Mouse (Mus musculus) MEL (cell line): ENCODE results near the gene Cmss1. TPM values are rescaled to one million over a fixed set of nuclear protein-coding genes. Genes with fewer than 3 reads are reported as not detected.

Experiments used
- DNase-seq: peaks from one replicate; pipeline ENCODE4 v3.0.0; 2011; ENCODE audit warnings: low read depth, low spot score
- H3K27ac ChIP-seq: 2 replicates; pipeline ENCODE4 v1.5.1; 2012; ENCODE audit warnings: low read depth, mild to moderate bottlenecking, control low read depth, low read length, moderate library complexity; ENCODE audit not compliant: control insufficient read depth
- H3K27me3 ChIP-seq, 2 experiments: fragments of 150-350 bp in 1 of 2; sonication (generic) in 1 of 2; 2 replicates each; pipeline ENCODE4 v1.6.1; 2012; ENCODE audit warnings: low read length in 2 of 2, mild to moderate bottlenecking in 2 of 2, improper control_type of control experiment in 1 of 2, moderate library complexity in 1 of 2; ENCODE audit not compliant: insufficient read depth in 2 of 2, control insufficient read depth in 1 of 2
- H3K36me3 ChIP-seq, 2 experiments: 2 replicates each; pipeline ENCODE4 v1.6.1; 2012 to 2014; ENCODE audit warnings: low read length in 2 of 2, improper control_type of control experiment in 1 of 2, inconsistent platforms in 1 of 2, mild to moderate bottlenecking in 1 of 2; ENCODE audit not compliant: insufficient read depth in 2 of 2, control insufficient read depth in 1 of 2
- H3K4me1 ChIP-seq, 2 experiments: fragments of 150-350 bp in 1 of 2; sonication (generic) in 1 of 2; 2 replicates each; pipeline ENCODE4 v1.6.1; 2012; ENCODE audit warnings: low read length in 2 of 2, improper control_type of control experiment in 1 of 2, mild to moderate bottlenecking in 1 of 2; ENCODE audit not compliant: insufficient read depth in 2 of 2, control insufficient read depth in 1 of 2
- H3K4me3 ChIP-seq, 2 experiments: fragments of 150-350 bp in 1 of 2; sonication (generic) in 1 of 2; 2 replicates each; pipeline ENCODE4 v1.5.1; 2012; ENCODE audit warnings: low read depth in 2 of 2, low read length in 2 of 2, mild to moderate bottlenecking in 2 of 2, moderate library complexity in 2 of 2, control low read depth in 1 of 2, improper control_type of control experiment in 1 of 2; ENCODE audit not compliant: control insufficient read depth in 1 of 2, insufficient read depth in 1 of 2
- H3K79me2 ChIP-seq: 2 replicates; pipeline ENCODE4 v1.6.1; 2012; ENCODE audit warnings: mild to moderate bottlenecking, low read length, moderate library complexity; ENCODE audit not compliant: control insufficient read depth, poor library complexity, insufficient read depth
- H3K9ac ChIP-seq: 2 replicates; pipeline ENCODE4 v1.6.1; 2012; ENCODE audit warnings: low read depth, mild to moderate bottlenecking, control low read depth, low read length, moderate library complexity; ENCODE audit not compliant: control insufficient read depth, poor library complexity, severe bottlenecking
- H3K9me3 ChIP-seq: fragments of 150-350 bp; sonication (generic); replicated peaks from 2 replicates; pipeline ENCODE4 v1.6.1; 2012; ENCODE audit warnings: mild to moderate bottlenecking, low read length, improper control_type of control experiment, moderate library complexity; ENCODE audit not compliant: insufficient read depth
- BHLHE40 ChIP-seq: IDR thresholded peaks from 2 replicates; pipeline ENCODE4 v1.6.1; 2012; ENCODE audit warnings: low read depth, mild to moderate bottlenecking, inconsistent platforms, low read length, improper control_type of control experiment, borderline replicate concordance
- CHD1 ChIP-seq: IDR thresholded peaks from 2 replicates; pipeline ENCODE4 v1.6.1; 2012; ENCODE audit warnings: low read depth, mild to moderate bottlenecking, inconsistent platforms, low read length, improper control_type of control experiment
- CHD2 ChIP-seq: IDR thresholded peaks from 2 replicates; pipeline ENCODE4 v1.6.1; 2011; ENCODE audit warnings: low read length, improper control_type of control experiment
- HCFC1 ChIP-seq: IDR thresholded peaks from 2 replicates; pipeline ENCODE4 v1.6.1; 2012; ENCODE audit warnings: low read depth, mild to moderate bottlenecking, inconsistent platforms, low read length, improper control_type of control experiment, moderate library complexity
- JUND ChIP-seq: IDR thresholded peaks from 2 replicates; pipeline ENCODE4 v1.6.1; 2011; ENCODE audit warnings: low read depth, mild to moderate bottlenecking, improper control_type of control experiment, low read length
- KAT2A ChIP-seq: conservative IDR thresholded peaks from 2 replicates; pipeline ENCODE4 v1.6.1; 2012; ENCODE audit warnings: low read depth, low read length, improper control_type of control experiment, inconsistent platforms
- MEF2A ChIP-seq: IDR thresholded peaks from 2 replicates; pipeline ENCODE4 v1.6.1; 2014; ENCODE audit warnings: low read depth, mild to moderate bottlenecking, inconsistent platforms, low read length, improper control_type of control experiment; ENCODE audit not compliant: poor library complexity, insufficient replicate concordance, severe bottlenecking; ENCODE audit errors: extremely low read depth
- MXI1 ChIP-seq: IDR thresholded peaks from 2 replicates; pipeline ENCODE4 v1.6.1; 2011; ENCODE audit warnings: mild to moderate bottlenecking, low read depth, low read length, improper control_type of control experiment
- MYC ChIP-seq: IDR thresholded peaks from 2 replicates; pipeline ENCODE4 v1.6.1; 2011; ENCODE audit warnings: low read depth, mild to moderate bottlenecking, low read length, improper control_type of control experiment, moderate library complexity
- POLR2A ChIP-seq, 2 experiments: IDR thresholded peaks; 2 replicates each; pipeline ENCODE4 v1.6.1; 2011 to 2012; ENCODE audit warnings: low read length in 2 of 2, mild to moderate bottlenecking in 2 of 2, control low read depth in 1 of 2, improper control_type of control experiment in 1 of 2, low read depth in 1 of 2, moderate library complexity in 1 of 2; ENCODE audit not compliant: control insufficient read depth in 1 of 2, insufficient read depth in 1 of 2, poor library complexity in 1 of 2
- USF1 ChIP-seq: IDR thresholded peaks from 2 replicates; pipeline ENCODE4 v1.6.1; 2014; ENCODE audit warnings: low read depth, mild to moderate bottlenecking, inconsistent platforms, low read length, improper control_type of control experiment, moderate library complexity
- ZNF384 ChIP-seq: IDR thresholded peaks from 2 replicates; pipeline ENCODE4 v1.6.1; 2012; ENCODE audit warnings: low read depth, mild to moderate bottlenecking, inconsistent platforms, low read length, improper control_type of control experiment
- polyA plus RNA-seq, 2 experiments: library from polyadenylated mRNA; stranded (reverse) in 1 of 2; unstranded in 1 of 2; fragments of >175 nt in 1 of 2; fragments of >200 nt in 1 of 2; gene quantifications; 2 replicates each; pipeline versions ENCODE4 v1.2.1 to v1.2.4; 2012; ENCODE audit warnings: low replicate concordance in 2 of 2, low read depth in 1 of 2; ENCODE audit not compliant: insufficient read length in 2 of 2, insufficient read depth in 1 of 2, missing spikeins in 1 of 2
- total RNA-seq: library from RNA; depleted of rRNA; stranded (reverse); fragments of 300-350 nt; gene quantifications from 2 replicates; pipeline ENCODE4 v1.2.3, GENCODE M21; 2012

Gene Cmss1
- total and polyA plus RNA-seq, 3 experiments, result 80.9 to 94.7 TPM; not detected in 1

- H3K4me3 ChIP-seq, result no peak overlapping the region
- H3K27ac ChIP-seq, result peak overlapping the region; percentile 43; the same call in 1 of the 2 replicates
- no peak for TF ChIP-seq CHD1
- no peaks in the 10 kb centered on the region for H3K27me3 ChIP-seq
- H3K36me3 ChIP-seq, result peaks cover 0 to 37% of the 10 kb centered on the region in 2 experiments; a peak in 2 of 4 replicates
- no peaks in the 10 kb centered on the region for H3K9me3 ChIP-seq
- 0 out of 2 replicates have a peak, but pooled peaks cover 3% of the 10 kb centered on the region for H3K79me2 ChIP-seq
- H3K9ac ChIP-seq, result no peak overlapping the region
- DNase-seq, result no peak
- peaks cover 35 to 45% of the 10 kb centered on the region in 2 experiments for H3K4me1 ChIP-seq
Observed at GRCm38 (mm10) chr16:57469301-57469700, 137.4 kb downstream of the Cmss1 start.

GRCm38 (mm10) chr16:57465386-57465913 is 141.2 kb downstream of the Cmss1 start:
- Histone ChIP-seq H3K27me3 (no peaks in the 10 kb centered on the region), H3K4me3 (no peak overlapping the region), H3K9me3 (no peaks in the 10 kb centered on the region), H3K79me2 (0 out of 2 replicates have a peak, but pooled peaks cover 2% of the 10 kb centered on the region), H3K27ac (no peak overlapping the region), H3K4me1 (peaks cover 10 to 13% of the 10 kb centered on the region in 2 experiments), H3K9ac (no peak overlapping the region), H3K36me3 (peaks cover 0 to 9% of the 10 kb centered on the region in 2 experiments; a peak in 2 of 4 replicates)
- no peak for TF ChIP-seq JUND
- no peak for TF ChIP-seq CHD1
- no peak for TF ChIP-seq HCFC1
- no peak for DNase-seq

- H3K4me3 ChIP-seq, result no peak overlapping the region
- H3K36me3 ChIP-seq, result peaks cover 0 to 1% of the 10 kb centered on the region in 2 experiments; a peak in 1 of 4 replicates
- no peaks in the 10 kb centered on the region for H3K27me3 ChIP-seq
- H3K27ac ChIP-seq, result no peak overlapping the region
- no peaks in the 10 kb centered on the region for H3K4me1 ChIP-seq
- no peaks in the 10 kb centered on the region for H3K79me2 ChIP-seq
- DNase-seq, result no peak
- TF ChIP-seq KAT2A (no peak), HCFC1 (no peak), MYC (no peak), BHLHE40 (no peak)
- H3K9me3 ChIP-seq, result no peaks in the 10 kb centered on the region
- H3K9ac ChIP-seq, result no peak overlapping the region
Observed at GRCm38 (mm10) chr16:57456003-57456402, 150.7 kb downstream of the Cmss1 start.

- TF ChIP-seq USF1 (no peak), ZNF384 (no peak), MEF2A (no peak), CHD2 (no peak), POLR2A (IDR thresholded peaks at IDR 0.05; ENCODE audit: control insufficient read depth in 1 of 2, insufficient read depth in 1 of 2, low read depth in 1 of 2, low read length in 2 of 2, poor library complexity in 1 of 2) (no peak), MXI1 (no peak)
- TF ChIP-seq, all 39 proteins: peak for 0
Observed at GRCm38 (mm10) chr16:57455573-57455972, 151.1 kb downstream of the Cmss1 start.

More at GRCm38 (mm10) chr16:57455573-57455972, 151.1 kb downstream of the Cmss1 start:
- Histone ChIP-seq H3K4me3 (no peak overlapping the region), H3K4me1 (no peaks in the 10 kb centered on the region), H3K9ac (no peak overlapping the region), H3K27me3 (no peaks in the 10 kb centered on the region), H3K27ac (no peak overlapping the region), H3K9me3 (no peaks in the 10 kb centered on the region), H3K79me2 (no peaks in the 10 kb centered on the region), H3K36me3 (peaks cover 0 to 1% of the 10 kb centered on the region in 2 experiments; a peak in 1 of 4 replicates)
- DNase-seq, result no peak
